Mouse (Mus musculus) embryonic fibroblast, embryonic 13.5 days (primary cell): ENCODE data around the gene Cfap43.

Experiments used
- CTCF ChIP-seq: IDR thresholded peaks from 2 replicates; pipeline ENCODE4 v1.5.1; 2011; ENCODE audit warnings: mild to moderate bottlenecking, control low read depth, low read length, moderate library complexity, borderline replicate concordance; ENCODE audit not compliant: insufficient read depth
- POLR2A ChIP-seq: IDR thresholded peaks from 2 replicates; pipeline ENCODE4 v1.6.1; 2011; ENCODE audit warnings: low read depth, mild to moderate bottlenecking, control low read depth, low read length, moderate library complexity

DNA sequence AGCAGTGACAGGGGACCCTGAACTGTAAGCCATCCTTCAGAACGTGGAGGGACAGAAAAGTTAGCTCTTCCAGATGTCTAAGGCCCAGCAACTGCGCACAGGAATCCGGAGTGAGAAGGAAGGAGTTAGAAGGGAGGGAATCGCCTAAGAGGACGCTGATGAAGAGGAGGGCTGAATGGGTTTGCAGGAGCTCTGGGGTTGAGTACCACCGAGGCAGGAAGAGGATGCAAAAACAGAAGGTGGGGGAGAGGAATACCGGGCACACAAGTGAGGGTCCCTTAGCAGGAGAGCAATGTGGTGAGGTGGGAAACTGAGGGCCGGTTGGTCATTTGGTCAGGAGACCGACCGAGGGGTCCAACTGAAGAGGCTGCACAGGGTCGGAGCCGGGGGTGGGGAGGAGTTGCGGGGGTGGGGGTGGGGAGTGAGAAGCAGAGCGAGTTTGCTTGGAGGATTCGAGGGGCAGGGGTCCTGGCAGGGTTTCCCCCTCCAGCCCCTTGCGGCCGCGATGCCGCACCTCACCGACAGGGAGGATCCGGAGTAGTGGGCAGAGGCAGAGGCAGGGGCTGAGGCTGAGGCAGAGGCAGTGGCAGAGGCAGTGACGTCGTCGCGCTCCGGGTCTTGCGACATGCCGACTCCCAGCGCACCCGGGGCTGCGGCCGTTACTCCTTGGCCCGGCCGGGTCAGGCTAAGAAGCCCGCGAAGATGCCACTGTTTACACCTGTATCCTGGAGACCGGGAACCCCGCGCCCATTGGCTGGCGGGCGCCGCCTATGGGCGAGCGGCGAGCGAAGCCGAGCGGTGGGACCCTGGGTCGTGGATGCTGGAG lies 82.2 kb downstream of the Cfap43 start:
- TF ChIP-seq POLR2A = no peak
- no peak for TF ChIP-seq CTCF
